Mouse (Mus musculus) lung, postnatal 25 days (tissue): Measurements from ENCODE around the gene Dmrt1.
"Not testable (repeated sequence)": the region's sequence is repeated elsewhere in the genome, so short reads cannot be mapped to it uniquely, and the experiment has no call there.

Experiments used
- DNase-seq: peaks from one replicate; pipeline ENCODE4 v3.0.0; 2022; ENCODE audit warnings: low spot score

Gene Dmrt1

DNA sequence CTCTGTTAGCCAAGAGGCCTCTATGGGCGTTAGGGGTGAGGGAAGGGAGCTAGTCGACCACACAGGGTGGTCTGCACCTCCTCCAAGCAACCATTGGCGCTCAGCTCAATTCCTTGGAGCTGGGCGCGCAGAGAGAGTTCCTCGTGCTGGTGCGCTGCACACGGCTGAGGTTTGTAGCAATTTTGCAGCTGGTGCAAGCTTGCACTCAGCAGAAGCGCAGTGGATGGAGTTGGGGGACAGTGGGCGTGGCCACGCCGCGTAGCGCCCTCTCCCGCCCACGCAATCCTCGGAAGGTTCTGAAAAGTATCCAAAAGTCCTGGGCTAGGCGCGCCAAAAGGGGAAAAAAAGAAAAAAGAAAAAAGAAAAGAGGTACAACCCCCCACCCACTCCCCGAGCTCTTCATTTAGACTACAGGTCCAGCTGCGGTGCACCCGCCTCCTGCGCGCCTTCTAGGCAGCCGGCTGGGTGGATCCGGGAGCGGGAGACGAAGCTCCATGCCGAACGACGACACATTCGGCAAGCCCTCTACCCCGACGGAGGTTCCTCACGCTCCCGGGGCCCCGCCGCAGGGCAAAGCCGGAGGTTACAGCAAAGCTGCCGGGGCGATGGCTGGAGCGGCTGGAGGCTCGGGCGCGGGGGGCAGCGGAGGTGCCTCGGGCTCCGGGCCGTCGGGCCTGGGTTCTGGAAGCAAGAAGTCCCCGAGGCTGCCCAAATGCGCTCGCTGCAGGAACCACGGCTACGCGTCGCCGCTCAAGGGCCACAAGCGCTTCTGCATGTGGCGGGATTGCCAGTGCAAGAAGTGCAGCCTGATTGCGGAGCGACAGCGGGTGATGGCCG is at the start of gene Dmrt1:
Gene Dmrt1 (plus strand): TSS at position 259 of the 837 bp plus-strand sequence.
- no peak for DNase-seq

DNA sequence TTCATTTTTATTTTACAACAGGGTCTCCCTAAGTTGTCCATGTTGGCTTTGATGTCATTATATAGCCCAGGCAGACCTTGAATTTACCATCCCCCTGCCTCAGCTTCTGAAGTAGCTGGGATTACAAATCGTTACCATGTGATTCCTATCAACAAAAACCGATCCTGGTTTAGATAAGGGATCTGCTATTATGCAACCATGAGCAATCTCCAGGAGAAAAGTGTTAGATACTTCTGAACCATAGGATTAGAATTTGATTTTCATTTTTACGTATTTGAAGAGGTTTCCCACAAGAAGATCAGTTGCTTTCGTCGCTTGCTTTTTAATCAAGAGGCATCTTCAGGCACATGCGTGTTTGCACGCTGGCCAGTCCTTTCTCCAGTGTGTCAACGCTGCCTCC is 44.7 kb upstream of the Dmrt1 start:
- DNase-seq = no peak

DNA sequence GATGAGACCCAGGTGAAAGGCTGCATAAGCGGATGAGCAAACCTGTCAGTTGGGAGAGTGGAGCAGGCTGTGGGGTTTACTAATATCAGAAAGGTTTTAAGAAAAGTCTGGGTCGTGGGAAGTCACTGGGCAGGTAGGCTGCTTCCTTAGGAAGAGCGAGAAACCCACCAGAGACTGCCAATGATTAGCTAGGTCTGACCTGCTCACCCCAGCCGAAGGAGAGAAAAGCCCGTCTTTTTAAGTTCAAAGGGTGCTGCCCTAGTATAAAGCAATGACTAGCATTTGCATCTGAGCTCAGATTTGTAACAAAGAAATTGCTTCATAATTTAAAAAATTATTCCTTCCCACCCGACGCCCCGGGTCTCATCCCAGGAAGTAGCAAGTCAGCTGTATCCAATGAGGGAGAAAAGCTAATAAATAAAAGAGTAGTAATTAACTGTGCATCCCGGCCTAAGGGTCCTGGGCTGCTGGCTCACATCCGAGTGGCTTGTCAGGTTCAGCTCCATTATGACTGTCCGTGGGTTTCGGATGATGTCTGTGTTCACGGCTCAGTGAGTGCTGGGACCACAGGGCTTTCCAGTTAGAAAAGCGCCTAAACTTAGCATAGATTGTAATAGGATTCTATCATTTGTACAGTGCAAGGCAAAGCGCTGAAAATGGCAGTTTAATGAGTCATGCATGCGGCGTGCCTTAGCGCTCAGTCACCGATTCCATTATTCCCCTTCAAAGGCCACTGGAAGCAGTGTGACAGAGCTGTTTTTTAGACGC is 43.7 kb upstream of the Dmrt1 start:
- no peak for DNase-seq

DNA sequence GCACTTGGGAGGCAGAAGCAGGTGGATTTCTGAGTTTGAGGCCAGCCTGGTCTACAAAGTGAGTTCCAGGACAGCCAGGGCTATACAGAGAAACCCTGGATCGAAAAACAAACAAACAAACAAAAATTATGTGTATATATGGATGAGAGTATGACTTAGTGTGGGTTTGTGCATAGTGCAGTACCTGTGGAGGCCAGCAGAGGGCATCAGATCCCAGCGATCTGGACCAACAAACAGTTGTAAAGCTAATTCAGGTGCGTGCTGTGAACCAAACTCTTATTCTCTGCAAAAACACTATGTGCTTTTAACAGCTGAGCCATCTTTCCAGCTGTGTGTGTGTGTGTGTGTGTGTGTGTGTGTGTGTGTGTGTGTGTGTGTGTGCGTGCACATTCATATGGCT is 29.6 kb upstream of the Dmrt1 start:
- DNase-seq = not testable (repeated sequence)

DNA sequence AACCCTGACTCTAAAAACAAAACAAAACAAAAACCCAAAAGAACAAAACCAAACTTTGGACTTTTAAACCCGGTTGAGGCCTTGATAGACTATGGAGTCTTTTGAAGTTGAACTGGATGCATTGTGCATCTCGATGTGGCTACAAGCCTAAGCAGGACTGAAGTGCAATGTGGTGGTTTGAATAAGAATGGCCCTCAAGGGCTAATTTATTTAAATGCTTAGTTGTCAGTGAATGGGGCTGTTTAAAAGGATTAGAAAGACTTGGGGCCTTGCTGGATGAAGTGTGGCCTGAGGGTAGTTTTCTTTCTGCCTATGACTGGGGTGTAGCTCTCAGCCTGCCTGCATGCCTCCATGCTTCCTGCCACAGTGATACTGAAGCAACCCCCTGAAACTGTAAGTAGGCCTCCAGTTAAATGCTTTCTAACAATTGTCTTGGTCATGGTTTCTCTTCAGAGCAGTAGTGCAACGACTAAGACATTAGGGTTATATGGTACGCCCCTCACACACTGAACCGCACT is 26.2 kb upstream of the Dmrt1 start:
- no peak for DNase-seq

DNA sequence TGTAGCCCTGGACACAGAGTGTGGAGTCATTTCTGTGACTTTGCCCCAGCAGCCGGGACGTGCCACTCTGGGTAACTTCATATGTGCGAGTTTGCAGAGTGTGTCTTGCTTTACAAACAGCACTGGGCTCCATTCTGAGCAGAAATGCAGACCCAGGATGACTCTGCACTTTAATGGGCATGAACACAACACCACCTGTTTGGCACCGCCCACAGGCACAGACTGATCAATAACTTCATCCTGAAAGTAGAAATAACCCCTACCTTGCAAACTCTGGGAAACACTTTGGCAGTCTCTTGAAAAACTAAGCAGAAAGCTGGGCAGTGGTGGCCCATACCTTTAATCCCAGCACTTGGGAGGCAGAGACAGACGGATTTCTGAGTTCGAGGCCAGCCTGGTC is 24.6 kb upstream of the Dmrt1 start:
- no peak for DNase-seq

DNA sequence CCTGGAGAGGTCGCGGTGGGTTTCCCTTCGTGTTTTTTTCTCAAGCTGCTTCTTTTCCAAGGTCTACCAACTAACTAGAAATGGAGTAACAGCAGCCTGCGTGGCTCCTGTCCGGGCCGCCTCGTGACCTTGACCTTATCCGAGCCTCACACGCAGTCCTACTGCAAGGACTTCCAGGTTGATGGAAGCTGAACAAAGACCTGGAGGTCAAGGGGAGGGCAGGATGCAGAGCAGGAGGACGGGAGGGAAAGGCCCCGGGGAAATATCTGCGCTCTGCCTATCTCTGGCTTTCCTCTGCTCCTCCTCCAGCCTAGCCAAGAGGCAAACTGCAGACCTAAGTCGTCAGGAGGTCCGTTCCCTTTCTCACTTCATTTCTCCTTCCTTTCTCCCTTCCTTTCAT is 18.9 kb upstream of the Dmrt1 start:
- DNase-seq = no peak

DNA sequence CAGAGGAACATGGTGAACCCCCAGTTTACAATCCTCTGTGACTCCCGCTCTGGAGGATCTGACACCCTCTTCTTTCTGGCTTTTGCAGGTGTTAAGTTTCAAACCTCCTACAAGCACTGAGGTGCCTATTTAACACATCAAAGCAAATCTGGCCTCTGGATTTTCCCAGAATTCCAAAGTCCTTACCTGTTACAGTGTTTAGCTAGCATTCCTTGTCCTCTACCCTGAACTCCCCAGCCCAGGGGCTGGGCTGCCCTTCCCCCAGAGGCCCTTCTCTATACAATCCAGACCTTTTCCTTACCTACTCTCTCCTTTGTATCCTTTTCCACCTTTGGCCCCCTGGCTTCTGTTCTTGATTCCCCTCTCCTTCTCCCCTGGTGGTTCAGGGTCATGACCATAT is 18.1 kb upstream of the Dmrt1 start:
- no peak for DNase-seq

DNA sequence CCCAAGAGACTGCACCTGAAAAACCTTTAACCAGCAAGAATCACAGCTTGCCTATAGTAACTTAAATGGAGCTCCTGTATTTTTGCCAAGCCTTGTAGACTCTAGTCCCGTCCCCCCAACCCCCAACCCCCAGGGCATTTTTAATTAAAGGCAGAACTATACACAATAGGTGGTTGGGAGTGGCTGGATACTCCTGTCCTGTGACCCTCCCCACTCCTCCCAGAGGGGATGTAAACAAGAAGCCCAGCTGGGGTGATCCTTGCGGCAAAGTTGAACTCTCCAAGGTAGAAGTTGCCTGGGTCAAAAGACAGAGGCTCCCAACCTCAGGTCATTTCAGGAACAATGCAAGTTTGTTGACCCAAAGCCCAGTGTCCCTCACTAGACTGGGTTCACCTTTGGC is 16.9 kb upstream of the Dmrt1 start:
- no peak for DNase-seq

DNA sequence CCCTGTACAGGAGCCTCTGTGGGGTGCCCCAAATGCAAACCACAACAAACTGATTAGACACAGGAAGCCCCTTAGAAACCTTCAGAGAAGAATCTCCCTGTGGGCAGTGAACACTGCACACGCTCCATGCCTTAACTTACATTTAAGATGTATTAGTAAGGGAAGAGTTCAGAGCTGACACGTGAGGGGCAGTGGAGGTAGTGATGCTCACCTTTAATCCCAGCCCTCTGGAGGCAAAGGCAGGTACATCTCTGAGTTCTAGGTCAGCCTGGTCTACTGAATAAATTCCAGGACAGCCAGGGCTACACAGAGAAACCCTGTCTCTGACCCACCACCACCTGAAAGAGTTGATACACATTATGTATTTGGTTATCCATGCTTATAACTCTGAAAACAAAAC is 15.9 kb upstream of the Dmrt1 start:
- no peak for DNase-seq

DNA sequence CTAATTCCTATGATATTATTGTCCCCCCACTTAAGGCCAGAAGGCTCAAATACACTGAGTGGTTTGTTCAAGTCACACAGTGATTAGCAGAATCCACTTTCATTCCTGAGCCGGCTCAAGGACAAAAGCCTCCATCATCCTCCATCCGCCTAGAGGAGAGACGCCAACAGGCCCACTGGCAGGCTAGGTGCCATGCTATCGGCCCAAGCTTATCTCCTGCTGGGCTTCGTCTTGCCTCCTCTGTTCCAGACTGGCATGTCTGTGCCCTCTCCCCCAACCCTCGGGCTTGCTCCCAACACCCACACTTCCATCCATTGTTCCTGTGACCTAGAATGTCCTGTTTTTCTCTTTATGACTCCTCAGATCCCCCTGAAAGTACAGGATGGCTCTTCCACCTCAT is 8.0 kb upstream of the Dmrt1 start:
- no peak for DNase-seq

DNA sequence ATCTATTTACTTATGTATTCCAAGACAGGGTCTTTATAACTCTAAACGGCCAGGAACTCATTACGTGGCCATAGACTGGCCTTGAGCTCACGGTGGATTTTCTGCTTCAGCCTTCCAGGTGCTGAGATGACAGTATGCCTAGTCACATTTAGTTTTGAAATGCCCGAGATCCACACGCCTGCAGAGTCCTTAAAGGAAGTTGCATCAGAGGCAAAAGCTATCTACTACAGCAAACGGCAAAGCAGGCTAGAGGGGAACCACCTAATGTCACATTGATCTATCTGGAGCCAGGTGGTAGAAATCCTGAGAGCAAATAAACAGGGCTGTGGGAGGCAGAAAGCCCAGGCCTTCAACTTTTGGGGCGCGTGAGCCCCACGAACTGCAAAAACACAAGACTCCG is 540 bp upstream of the Dmrt1 start:
- DNase-seq = no peak

DNA sequence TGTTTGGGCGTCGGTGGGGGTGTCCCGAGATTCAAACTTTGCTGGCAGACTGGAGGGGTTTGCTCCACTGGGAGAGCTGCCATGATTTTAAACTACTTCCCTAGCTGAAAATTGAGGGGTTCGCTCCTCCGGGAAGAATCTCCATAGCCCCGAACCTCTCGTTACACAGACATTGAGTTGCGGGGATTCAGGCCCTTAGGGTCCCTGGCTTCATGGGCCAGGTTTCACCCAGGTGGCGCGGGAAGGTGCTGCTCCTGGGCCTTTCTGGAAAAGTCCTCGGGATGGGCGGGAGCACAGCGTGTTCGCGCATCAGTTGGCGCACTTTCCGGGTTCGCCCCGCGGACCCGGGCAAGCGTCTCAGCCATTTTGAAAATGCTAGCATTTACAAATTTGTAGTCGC is 1.2 kb downstream of the Dmrt1 start:
- DNase-seq = no peak

DNA sequence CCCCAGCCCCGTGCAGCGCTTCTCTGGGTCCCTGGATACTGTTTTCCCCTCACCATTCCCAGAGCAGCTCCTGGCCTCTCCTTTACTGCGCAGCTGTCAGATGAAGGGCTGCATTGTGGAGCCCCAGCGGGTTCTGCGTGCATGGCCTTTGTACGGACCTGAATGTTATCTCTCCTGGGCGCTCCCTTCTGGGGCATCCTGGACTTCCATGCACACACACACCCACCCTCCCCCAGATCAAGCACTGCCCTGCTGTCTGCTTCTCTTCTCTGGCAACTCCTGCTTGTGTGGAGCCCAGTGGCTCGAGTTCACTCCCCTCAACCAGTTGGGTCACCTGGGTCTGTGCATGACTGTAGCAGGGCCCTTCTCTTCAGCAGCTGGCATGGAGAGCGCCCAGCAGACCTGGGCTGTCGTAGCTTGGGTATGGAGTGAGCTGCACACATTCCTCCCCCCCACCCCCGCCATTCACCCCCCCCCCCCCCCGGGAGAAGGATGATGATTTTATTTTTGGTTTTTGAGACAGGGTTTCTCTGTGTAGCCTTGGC is 9.6 kb downstream of the Dmrt1 start:
- no peak for DNase-seq

DNA sequence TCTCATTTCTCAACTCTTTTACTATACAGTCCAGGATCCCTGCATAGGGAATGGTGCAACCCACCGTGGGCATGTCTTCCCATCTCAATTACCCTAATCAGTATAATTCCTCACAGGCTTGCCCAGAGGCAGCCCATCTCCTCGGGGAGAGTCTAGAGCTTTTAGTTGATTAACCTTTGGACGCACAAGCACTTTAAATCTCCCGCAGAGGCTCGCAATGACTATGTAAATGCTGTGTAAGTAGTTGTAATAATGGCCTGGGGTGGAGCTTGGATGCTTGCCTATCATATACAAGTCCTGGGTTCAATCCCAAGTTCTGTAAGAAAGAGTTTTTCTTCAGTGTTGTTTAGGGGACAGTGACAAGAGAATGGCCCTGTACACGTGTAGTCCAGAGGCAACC is 18.7 kb downstream of the Dmrt1 start:
- DNase-seq = no peak

DNA sequence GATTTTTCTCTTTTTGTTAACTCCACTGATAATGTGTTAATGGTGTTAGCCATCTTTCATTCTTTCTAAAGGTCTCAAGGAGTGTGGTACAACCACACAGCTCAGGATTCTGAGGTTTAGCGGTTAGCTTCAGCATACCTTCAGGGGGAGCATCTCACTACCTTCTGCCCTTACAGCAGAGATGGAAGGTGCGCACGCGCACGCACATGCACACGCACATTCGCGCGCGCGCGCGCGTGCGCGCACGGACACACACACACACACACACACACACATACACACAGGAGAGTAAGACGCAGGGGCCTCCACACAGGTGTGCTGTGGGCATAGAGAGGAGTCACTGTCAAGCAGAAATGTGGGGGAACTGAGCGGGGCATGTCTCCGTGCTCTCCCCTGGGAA is 20.3 kb downstream of the Dmrt1 start:
- DNase-seq = no peak

DNA sequence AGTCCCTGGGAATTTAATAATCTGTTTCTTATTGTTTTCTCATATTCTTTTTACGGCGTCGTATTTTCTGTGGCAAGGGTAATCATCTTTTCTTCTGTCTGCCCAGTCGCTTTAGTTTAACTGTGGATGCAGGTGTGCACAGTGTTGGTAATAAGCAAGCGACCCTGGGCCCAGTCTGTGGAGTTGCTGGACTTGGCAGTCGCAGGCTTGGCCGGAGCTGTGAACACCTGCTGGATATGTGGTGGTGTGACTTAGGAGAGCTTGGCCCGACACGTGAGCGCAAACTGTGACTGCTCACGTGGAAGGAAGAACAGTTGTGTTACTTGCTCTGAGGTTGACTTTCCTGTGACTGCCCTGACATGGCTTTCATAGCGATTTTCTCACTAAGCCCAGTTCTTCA is 24.3 kb downstream of the Dmrt1 start:
- no peak for DNase-seq

DNA sequence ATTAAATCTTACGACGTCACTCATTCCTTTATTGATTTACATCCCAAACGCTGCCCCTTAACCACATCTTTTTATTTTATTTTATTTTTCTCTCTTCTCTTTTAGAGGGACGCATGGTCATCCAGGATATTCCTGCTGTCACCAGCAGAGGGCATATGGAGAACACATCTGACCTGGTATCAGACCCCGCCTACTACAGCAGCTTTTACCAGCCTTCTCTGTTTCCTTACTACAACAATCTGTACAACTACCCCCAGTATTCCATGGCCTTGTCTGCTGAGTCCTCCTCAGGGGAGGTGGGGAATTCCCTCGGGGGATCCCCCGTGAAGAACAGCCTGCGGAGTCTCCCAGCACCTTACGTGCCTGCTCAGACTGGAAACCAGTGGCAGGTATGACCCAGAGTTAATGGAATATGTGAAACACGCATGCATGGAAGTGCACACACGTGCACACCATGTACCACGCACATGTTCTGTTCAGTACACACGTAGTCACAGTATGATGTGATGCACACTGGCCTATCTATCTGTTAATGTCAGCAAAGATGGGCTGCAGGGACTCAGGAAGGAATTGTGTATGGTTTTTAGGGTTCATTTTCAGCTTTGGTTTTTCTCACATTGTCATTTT is 40.4 kb downstream of the Dmrt1 start:
- peak; percentile 56 for DNase-seq

DNA sequence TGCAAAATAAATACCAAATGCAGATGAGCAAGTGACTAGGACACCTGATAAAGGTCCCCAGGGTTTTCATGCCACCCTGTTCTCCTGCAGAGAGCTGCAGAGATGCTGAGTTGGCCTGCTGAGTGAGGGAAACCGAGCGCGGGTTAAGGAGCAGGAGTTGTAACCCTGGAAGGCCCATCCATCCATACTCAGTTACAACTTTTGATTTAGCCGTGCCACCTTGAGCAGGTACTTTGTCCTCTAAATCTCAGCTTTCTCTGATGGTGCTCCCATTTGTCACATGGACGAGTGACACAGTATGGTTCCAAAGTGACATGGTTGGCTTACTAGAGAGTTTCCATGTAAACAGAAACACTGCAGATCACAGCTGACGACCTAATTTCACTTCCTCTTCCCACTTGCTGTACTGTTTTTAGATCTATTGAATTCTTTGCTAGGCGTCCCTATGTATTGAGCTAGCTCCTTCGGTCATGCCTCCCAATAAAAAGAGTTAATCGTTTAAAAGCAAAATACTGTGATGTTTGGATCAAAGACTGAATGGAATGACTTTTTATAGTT is 41.7 kb downstream of the Dmrt1 start:
- peak; percentile 8 for DNase-seq

DNA sequence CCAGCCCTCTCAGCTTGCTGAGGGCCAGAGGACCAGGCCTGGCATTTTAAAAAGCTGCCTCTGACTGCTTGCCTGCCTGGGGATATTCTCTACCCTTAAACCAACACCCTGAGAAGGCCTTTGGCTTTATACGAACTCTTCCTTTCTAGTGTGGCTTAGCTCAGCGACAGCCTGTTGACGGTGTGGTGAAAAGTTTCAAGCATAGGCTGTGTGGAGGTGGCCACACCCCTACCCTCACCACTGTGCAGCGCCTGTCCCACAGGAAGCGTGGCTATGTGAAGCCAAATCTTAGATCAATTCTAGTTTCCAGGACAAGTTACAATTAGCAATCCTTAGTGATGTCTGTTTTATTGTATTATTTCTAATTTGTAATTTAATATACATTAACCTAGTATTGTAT is 44.9 kb downstream of the Dmrt1 start:
- DNase-seq = no peak

DNA sequence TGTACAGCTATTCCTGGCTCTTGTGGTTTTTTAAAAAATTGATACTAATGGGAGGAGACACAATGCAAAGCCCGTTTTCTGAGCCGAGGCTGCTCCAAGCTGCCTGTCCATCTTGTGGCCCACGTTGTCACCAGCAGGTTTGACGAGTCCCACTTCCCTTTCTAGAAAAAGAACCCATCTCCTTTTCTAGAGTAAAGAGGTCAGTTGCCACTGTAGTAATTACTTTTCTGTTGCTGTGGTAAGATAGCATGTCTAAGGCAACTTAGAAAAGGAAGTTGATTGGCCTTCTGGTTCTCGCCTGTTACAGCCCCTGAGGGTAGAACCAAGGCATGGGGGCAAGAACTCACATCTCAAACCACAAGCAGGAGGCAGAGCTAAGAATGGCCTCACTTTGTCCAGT is 45.6 kb downstream of the Dmrt1 start:
- DNase-seq = no peak

DNA sequence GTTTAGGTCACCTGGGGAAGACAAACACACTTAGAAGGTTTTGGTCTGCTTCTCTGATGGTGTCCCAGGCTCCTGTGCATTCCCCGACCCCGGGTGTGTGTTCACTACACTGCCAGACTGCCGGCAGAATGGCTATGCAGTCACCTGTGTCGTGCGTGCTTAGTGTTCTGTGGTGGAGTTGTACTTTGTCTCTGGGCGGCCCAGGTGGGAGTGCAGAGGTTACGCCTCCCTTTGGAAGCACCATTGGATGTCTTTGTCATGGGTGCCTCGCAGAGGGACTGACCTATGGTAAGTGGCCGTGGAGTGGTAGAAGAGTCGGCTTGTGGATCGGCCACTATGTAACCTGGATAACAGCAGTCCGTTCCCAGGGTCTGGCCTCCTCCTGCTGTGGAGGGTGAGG is 59.0 kb downstream of the Dmrt1 start:
- DNase-seq = no peak
